Mouse (Mus musculus) thymus, adult 2 months (tissue): ENCODE results near the gene Aurkb.

ENCODE experiments used
- CTCF ChIP-seq: fragments of 200-500 bp; IDR thresholded peaks from 2 replicates; pipeline ENCODE4 v1.5.1; 2012; ENCODE audit warnings: mild to moderate bottlenecking, control low read depth, low read length, moderate library complexity, borderline replicate concordance; ENCODE audit not compliant: control insufficient read depth, poor library complexity, insufficient read depth; ENCODE audit errors: extremely low read depth
- POLR2A ChIP-seq: fragments of 200-500 bp; IDR thresholded peaks from 2 replicates; pipeline ENCODE4 v1.6.1; 2012; ENCODE audit warnings: mild to moderate bottlenecking, low read length, control low read depth, moderate library complexity; ENCODE audit not compliant: control insufficient read depth, poor library complexity, insufficient read depth; ENCODE audit errors: extremely low read depth

DNA sequence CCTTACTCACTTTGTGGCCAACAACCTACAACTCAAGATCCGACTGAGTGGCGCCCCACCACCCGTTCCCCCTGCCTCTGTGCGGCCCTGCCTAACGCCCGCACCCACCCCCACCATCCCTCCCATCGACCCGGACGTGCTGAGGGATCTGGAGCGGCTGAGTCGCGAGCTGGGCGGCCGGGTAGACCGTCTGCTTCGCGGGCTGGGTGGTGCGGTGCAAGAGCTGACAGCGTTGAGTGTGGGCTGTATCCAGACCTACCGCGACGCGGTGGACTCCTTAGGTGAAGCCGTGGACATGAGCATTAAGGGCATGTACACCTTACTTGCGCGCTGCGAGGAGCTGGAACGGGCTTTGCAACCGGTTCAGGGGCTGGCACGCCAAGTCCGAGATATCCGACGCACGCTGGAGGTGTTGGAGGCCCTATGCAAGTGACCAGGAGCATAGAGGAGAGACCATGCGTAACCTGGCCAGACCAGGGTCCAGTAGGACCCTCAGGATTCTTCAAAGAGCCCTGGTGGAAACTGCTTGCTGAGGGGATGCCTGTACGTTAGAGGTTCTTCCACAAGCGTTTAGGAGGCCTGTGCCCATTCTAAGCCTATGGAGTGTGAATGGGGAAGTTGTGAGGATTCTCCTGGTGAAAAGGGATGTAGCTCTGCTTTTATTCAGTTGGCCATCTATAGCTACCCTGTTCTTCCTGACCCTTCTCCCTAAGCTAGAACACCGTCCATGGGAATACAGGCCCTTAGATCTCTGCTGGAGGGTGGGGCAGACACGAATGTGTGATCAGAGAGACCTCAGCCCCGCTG lies 15.2 kb downstream of the Aurkb start:
- TF ChIP-seq POLR2A (no peak), CTCF (no peak)
